Mouse (Mus musculus) Muller cell, postnatal 12 days (primary cell): ENCODE data around the gene 4930572O03Rik.
"Not testable (repeated sequence)": the region's sequence is repeated elsewhere in the genome, so short reads cannot be mapped to it uniquely, and the experiment has no call there.

Experiments used
- DNase-seq: peaks from one replicate; pipeline ENCODE4 v3.0.0-alpha.2; 2015; ENCODE audit errors: inconsistent ontology term

The 4930572O03Rik gene

GRCm38 (mm10) chr5:15618764-15619163 is 38.1 kb downstream of the 4930572O03Rik start, which contains the start of gene Speer4d:
TSS of gene Speer4d (plus strand) at chr5:15619064.
- not testable (repeated sequence) for DNase-seq

- DNase-seq, result not testable (repeated sequence)
Observed at GRCm38 (mm10) chr5:15616195-15616594, 40.7 kb downstream of the 4930572O03Rik start.

DNA sequence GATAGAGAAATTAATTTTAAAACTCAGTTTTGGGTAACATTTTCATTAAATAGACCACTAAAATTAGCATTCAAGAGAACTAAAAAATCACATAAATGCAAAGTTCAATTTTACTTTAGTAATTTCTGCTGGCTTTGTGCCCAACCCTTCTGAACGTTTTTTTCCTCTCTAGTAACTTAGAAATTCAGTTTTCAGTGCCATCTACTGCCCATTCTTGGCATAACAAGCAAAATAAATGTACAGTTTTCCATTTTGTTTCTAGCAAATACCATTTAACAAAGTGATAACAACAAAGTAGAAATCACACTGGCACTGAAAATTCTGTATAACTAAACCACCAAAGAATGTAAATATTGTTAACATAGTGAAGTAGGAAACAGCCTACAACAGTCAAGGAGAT is 46.2 kb downstream of the 4930572O03Rik start:
- DNase-seq, result not testable (repeated sequence)

- not testable (repeated sequence) for DNase-seq
Observed at GRCm38 (mm10) chr5:15606677-15607076, 50.2 kb downstream of the 4930572O03Rik start.

DNA sequence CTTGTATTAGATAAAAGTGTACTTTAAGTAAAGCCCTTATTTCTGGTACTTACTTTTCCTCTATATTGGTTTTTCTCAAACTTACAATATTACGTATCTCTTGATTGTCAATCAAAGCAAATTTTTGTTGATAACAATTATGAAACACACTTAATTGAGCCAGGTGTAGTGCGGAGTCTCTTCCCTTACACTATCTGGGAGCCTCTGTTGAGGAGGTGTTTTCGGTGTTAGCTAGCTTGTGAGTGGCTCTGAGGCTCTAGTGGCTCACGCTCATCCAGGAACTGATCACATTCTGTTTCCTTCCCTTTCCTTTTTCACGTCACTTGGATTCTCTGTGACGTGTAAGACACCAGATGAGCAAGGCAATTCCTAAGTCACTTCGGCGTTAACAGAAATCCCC is 53.3 kb downstream of the 4930572O03Rik start:
- not testable (repeated sequence) for DNase-seq

GRCm38 (mm10) chr5:15603008-15603407 is 53.9 kb downstream of the 4930572O03Rik start:
- not testable (repeated sequence) for DNase-seq

DNA sequence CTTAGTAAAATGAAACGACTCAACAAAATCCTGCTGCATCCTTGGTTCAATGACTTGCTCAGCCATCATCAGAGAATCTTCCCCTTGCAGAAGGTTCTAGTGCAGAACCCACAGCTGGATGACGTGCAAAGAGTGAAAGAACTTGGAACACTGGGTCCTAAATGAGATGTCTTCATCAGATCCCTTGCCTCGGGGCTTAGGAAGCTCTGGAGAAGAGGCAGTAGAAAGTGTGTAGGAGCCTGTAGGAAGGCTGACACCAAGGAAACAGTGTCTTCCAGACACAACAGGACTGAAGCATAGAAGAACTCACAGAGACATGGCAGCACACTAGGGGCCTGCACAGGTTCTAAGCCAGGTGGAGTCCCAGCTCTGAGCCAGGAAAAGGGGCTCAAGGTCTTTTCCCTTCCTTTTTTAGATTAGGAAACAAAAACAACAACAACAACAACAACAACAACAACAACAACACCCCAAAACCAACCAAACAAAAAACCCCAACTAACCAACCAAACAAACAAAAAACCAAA is 54.4 kb downstream of the 4930572O03Rik start:
- not testable (repeated sequence) for DNase-seq
